ENCODE assay signal across 15 mouse cellular contexts in genomic region chrX:69811798-69812197, GRCm38 (mm10).
"Had no signal": no experiment of that assay in that cellular context is flagged by ENCODE, and none has a peak within 500 bp of the region (broad histone marks: within the 10 kb centered on the region; RNA-seq: fewer than 3 reads in every experiment).

No protein-coding gene starts in this region.

- H3K9ac ChIP-seq: limb, embryonic 15.5 days; liver, embryonic 12.5 days; lung, embryonic 14.5 days; neural tube, embryonic 13.5 days; stomach, embryonic 15.5 days had no signal

- H3K4me2 ChIP-seq: limb, embryonic 15.5 days; liver, embryonic 12.5 days; lung, embryonic 14.5 days; neural tube, embryonic 13.5 days; stomach, embryonic 15.5 days had no signal

- H3K27ac ChIP-seq: limb, embryonic 15.5 days; liver, embryonic 12.5 days; midbrain, embryonic 10.5 days; neural tube, embryonic 13.5 days; stomach, embryonic 15.5 days had no signal

- H3K9me3 ChIP-seq: limb, embryonic 15.5 days; liver, embryonic 12.5 days; midbrain, embryonic 10.5 days; neural tube, embryonic 13.5 days; stomach, embryonic 15.5 days had no signal

- H3K27me3 ChIP-seq: limb, embryonic 15.5 days; liver, embryonic 12.5 days; neural tube, embryonic 13.5 days; stomach, embryonic 15.5 days had no signal

- H3K36me3 ChIP-seq: limb, embryonic 15.5 days; liver, embryonic 12.5 days; midbrain, embryonic 10.5 days; neural tube, embryonic 13.5 days; stomach, embryonic 15.5 days had no signal

- DNase-seq: kidney, adult 18-20 months; kidney, postnatal 10 days; kidney, postnatal 4 days; lung, embryonic 14.5 days; lung, postnatal 10 days; lung, postnatal 4 days; midbrain, embryonic 14.5 days; right cerebral cortex, postnatal 14 days; thymus, adult 2 months; thymus, postnatal 25 days had no signal

- ATAC-seq: liver, embryonic 12.5 days had no signal

- H3K4me1 ChIP-seq: limb, embryonic 15.5 days; liver, embryonic 12.5 days; midbrain, embryonic 10.5 days; neural tube, embryonic 13.5 days; stomach, embryonic 15.5 days had no signal

- H3K4me3 ChIP-seq: limb, embryonic 15.5 days; liver, embryonic 12.5 days; midbrain, embryonic 10.5 days; neural tube, embryonic 13.5 days; stomach, embryonic 15.5 days had no signal
